Mouse (Mus musculus) hindbrain, embryonic 10.5 days (tissue): ENCODE results near the gene Map2. TPM values are rescaled to one million over a fixed set of nuclear protein-coding genes. Genes with fewer than 3 reads are reported as not detected.

ENCODE experiments used
- DNase-seq: peaks from one replicate; pipeline ENCODE4 v3.0.0-alpha.2; 2017; ENCODE audit warnings: low spot score
- H3K27ac ChIP-seq: fragments of 300-500 bp; sonication (generic); 2 replicates; pipeline ENCODE4 v1.5.1; 2016; ENCODE audit warnings: mild to moderate bottlenecking, moderate library complexity
- H3K27me3 ChIP-seq: fragments of 300-500 bp; sonication (generic); 2 replicates; pipeline ENCODE4 v1.6.1; 2016; ENCODE audit warnings: mild to moderate bottlenecking; ENCODE audit not compliant: poor library complexity, insufficient read depth, severe bottlenecking
- H3K36me3 ChIP-seq: fragments of 300-500 bp; sonication (generic); 2 replicates; pipeline ENCODE4 v1.6.1; 2016; ENCODE audit warnings: mild to moderate bottlenecking, moderate library complexity
- H3K4me1 ChIP-seq: fragments of 300-500 bp; sonication (generic); replicated peaks from 2 replicates; pipeline ENCODE4 v1.6.1; 2016; ENCODE audit warnings: mild to moderate bottlenecking
- H3K4me3 ChIP-seq: fragments of 300-500 bp; sonication (generic); 2 replicates; pipeline ENCODE4 v1.5.1; 2016; ENCODE audit warnings: mild to moderate bottlenecking, moderate library complexity
- H3K9me3 ChIP-seq: fragments of 300-500 bp; sonication (generic); 2 replicates; pipeline ENCODE4 v1.6.1; 2016; ENCODE audit warnings: mild to moderate bottlenecking, moderate library complexity
- WGBS: fragments of 180-500 bp; shearing (Covaris S2); methylation state at CpG from one replicate; pipeline ENCODE4 v1.1.7; 2016; 5-methylcytosine and 5-hydroxymethylcytosine counted together
- polyA plus RNA-seq: library from polyadenylated mRNA; unstranded; fragments of >200 nt; fragmentation: Nextera tagmentation; extraction: Ambion mirVana; gene quantifications from 2 replicates; pipeline ENCODE4 v1.2.1, GENCODE M21; 2016

Gene Map2
- 78.8 and 164 TPM in 2 replicates for polyA plus RNA-seq

DNA sequence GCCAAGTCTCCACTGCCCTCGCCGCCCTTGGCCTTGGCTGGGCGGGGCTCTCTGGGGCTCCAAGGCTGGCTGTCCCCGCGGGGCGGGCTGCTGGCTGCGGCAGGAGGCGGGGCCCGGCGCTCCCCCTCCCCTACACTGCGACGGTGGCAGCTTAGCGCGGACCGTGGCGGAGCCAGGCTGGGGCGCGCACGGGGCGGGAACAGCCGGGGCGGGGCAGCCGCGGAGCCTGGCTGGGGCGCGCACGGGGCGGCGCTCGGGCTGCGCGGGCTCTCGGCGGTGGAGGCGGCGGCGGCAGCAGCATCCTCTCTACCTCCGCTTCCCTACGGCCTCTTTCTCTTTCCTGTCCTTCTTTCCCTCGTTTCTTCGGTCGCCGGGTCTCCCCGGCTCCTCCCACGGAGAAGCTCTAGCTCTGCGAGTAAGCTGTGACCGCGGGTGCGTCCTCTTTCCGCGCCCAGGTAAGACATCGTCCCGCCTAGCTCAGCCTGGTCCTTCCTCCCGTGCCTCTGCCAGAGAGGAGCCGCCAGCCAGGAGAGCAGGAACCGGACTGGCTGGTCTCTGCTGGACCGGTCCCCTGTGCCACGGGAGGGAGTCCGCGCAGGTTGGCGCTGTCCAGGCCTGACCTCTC, at the start of gene Map2:
Map2 (plus strand) TSS at position 233 of the 625 bp plus-strand sequence.
- Histone ChIP-seq H3K27ac (peak within 1 kb of the TSS; percentile 89), H3K9me3 (no peaks in the 10 kb centered on the region), H3K4me3 (peak within 1 kb of the TSS; percentile 78), H3K4me1 (peaks cover 29% of the 10 kb centered on the region), H3K36me3 (no peaks in the 10 kb centered on the region), H3K27me3 (peaks cover 38% of the 10 kb centered on the region)
- peak; percentile 84 for DNase-seq
- WGBS, result 1% methylated on average over 61 of the region's 61 CpGs

DNA sequence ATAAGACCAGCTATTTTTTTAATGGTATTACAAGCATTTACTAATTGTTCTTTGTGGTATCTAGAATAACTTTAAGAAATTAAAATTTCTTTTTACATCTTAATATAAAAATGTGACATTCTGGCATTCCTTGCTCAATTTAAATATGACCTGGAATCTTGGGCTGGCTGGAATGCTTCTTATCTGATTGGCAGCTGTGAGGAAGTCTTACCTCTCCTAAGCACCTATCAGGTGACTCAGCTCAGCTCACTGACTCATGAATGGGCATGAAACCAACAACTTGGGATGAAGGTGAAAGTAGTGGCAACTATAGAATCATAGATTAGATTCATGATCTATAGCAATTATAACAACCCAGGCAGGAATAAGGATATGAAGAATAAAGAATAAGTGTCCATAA, 42.1 kb upstream of the Map2 start:
- H3K27me3 ChIP-seq, result no peaks in the 10 kb centered on the region
- no peak for DNase-seq
- H3K4me1 ChIP-seq, result no peaks in the 10 kb centered on the region

DNA sequence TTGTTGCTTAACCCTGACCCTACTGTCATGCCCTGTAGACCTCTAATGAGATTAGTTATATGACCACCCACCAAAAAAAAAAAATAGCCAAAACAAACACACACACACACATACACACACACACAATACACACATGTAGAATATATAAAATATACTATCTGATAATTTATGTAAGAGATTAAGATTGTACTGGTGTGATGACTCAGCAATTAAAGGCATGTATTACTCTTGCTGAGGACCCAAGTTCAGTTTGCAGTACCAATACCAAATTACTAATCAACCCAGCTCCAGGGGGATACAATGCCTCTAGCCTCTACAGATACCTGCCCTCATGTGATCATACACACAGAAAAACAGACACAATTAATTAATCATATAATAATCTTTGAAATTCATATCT, 39.7 kb upstream of the Map2 start:
- Histone ChIP-seq H3K27ac (no peak overlapping the region), H3K4me1 (no peaks in the 10 kb centered on the region), H3K9me3 (no peaks in the 10 kb centered on the region), H3K36me3 (no peaks in the 10 kb centered on the region), H3K4me3 (no peak overlapping the region), H3K27me3 (no peaks in the 10 kb centered on the region)
- DNase-seq, result no peak

More for the DNA sequence above, 42.1 kb upstream of the Map2 start:
- no peaks in the 10 kb centered on the region for H3K36me3 ChIP-seq
- H3K27ac ChIP-seq, result no peak overlapping the region
- H3K4me3 ChIP-seq, result no peak overlapping the region
- H3K9me3 ChIP-seq, result no peaks in the 10 kb centered on the region

DNA sequence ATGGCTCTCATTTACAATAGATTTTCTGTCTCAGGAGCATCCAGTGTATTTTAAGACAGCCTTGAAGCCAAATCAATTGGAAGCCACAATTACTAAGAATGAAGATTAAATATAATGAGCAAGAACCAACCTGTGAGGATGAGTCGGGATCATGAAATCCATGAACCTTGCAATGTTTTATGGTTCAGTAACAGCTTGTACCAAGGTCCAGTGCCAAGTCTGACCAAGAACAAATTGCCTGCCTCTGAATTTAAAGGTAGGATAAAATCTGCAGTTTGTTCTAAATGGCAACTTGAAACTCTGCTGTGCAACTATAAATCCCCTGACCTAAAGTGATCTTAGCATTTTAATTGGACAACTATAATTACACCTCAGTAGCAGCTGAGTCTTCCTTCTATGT, 34.4 kb upstream of the Map2 start:
- no peak for DNase-seq
- no peaks in the 10 kb centered on the region for H3K9me3 ChIP-seq
- no peaks in the 10 kb centered on the region for H3K27me3 ChIP-seq
- no peaks in the 10 kb centered on the region for H3K36me3 ChIP-seq
- H3K27ac ChIP-seq, result no peak overlapping the region
- H3K4me1 ChIP-seq, result no peaks in the 10 kb centered on the region
- 83% methylated on average over 1 of the region's 1 CpGs for WGBS
- no peak overlapping the region for H3K4me3 ChIP-seq

DNA sequence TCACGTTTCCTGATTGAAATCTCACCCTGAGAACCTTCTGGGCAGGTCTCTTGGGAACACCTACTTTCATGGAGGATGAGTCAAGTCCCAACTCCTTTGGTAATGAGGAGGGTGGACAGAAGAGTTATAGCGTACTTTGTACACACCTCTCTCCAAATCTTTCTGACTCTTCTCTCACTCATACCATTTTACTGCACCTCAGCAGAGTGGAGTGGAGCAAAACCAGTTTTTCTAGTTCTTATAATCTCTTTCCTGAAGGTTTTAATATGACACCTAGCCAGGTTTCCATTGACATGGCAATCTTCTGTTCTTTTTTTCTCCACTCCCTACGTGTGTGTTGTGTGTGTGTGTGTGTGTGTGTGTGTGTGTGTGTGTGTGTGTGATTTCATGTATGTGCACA, 29.9 kb upstream of the Map2 start:
- no peak for DNase-seq
- Histone ChIP-seq H3K27ac (no peak overlapping the region), H3K4me3 (no peak overlapping the region), H3K9me3 (no peaks in the 10 kb centered on the region), H3K4me1 (0 out of 2 replicates have a peak, but pooled peaks cover 6% of the 10 kb centered on the region), H3K27me3 (no peaks in the 10 kb centered on the region), H3K36me3 (no peaks in the 10 kb centered on the region)
- WGBS, result 81% methylated on average over 3 of the region's 3 CpGs

DNA sequence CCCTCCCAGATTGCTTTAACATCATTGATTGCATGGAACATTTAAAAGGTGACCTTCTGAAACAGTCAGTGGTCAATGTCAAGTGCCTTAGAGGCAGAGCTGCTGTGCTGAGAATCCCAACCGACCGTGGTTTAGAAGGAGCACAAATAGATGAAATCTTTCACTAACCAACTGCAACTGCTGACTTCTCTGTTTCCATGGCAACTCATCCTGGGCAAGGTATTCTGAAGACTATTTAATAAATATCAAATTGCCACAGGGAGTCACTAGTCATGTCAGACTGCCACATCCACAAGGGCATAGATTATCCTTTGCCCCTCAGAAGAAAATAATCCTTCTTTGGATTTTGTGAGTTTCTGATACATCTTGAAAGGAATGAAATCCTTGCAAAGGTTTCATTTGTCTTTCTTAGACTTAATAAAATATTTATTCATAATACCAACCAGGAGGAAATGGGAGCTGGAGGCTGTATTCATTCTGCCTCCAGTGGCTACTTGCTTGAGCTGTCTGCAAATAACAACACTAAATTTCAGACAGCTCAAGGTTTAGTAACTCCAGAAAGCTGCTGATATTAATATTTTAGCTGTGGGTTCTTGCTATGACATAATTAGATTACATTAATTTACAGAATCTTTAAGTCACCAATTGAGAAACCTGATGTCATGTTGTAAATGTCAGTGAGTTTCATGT, 26.1 kb upstream of the Map2 start:
- DNase-seq, result no peak

DNA sequence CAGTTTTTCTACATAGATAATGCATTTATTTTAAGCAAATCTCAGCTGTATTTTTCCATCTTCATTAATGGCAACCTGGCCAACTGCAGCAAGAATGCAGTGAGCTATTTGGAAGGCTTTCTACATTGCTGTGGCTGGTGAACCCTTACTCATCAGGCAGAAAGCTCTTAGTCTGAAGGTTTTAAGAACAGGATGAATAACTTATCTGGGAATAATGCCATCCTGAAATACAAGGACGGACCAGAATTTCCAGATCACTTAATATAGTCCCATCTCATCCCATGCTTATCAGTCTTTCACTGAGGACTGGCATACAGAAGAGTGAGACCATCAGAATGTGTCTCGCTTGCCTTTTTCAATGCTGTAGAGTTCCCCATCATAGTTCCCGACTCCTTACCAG, 24.3 kb upstream of the Map2 start:
- Histone ChIP-seq H3K4me3 (no peak overlapping the region), H3K4me1 (0 out of 2 replicates have a peak, but pooled peaks cover 6% of the 10 kb centered on the region), H3K27me3 (no peaks in the 10 kb centered on the region), H3K36me3 (no peaks in the 10 kb centered on the region), H3K27ac (no peak overlapping the region), H3K9me3 (no peaks in the 10 kb centered on the region)
- no peak for DNase-seq
- WGBS, result 87% methylated on average over 3 of the region's 3 CpGs

More for the DNA sequence above, 26.1 kb upstream of the Map2 start:
- Histone ChIP-seq H3K4me1 (0 out of 2 replicates have a peak, but pooled peaks cover 6% of the 10 kb centered on the region), H3K36me3 (no peaks in the 10 kb centered on the region), H3K4me3 (no peak overlapping the region), H3K9me3 (no peaks in the 10 kb centered on the region), H3K27me3 (no peaks in the 10 kb centered on the region), H3K27ac (no peak overlapping the region)
- WGBS, result 73% methylated on average over 2 of the region's 2 CpGs

DNA sequence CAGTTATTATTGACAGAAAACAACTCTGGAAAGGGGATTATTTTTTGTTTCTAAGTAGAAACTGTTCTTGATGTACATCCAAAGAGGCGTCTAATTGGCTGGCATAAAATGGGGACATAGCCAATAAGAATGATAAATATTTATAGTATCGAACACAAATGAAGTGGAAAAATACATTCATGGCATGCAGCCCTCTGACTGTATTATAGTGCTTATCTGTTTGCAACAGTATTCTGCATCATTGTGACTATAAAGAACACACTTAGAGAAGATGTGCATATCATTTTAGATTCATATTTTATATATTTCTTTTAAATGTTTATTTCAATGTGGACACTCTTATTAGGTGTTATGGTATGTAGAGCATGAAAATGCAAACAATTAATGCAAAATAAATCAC, 17.9 kb upstream of the Map2 start:
- WGBS, result 93% methylated on average over 2 of the region's 2 CpGs
- H3K27ac ChIP-seq, result no peak overlapping the region
- H3K36me3 ChIP-seq, result no peaks in the 10 kb centered on the region
- no peaks in the 10 kb centered on the region for H3K9me3 ChIP-seq
- no peaks in the 10 kb centered on the region for H3K27me3 ChIP-seq
- H3K4me1 ChIP-seq, result no peaks in the 10 kb centered on the region
- no peak overlapping the region for H3K4me3 ChIP-seq
- DNase-seq, result no peak

DNA sequence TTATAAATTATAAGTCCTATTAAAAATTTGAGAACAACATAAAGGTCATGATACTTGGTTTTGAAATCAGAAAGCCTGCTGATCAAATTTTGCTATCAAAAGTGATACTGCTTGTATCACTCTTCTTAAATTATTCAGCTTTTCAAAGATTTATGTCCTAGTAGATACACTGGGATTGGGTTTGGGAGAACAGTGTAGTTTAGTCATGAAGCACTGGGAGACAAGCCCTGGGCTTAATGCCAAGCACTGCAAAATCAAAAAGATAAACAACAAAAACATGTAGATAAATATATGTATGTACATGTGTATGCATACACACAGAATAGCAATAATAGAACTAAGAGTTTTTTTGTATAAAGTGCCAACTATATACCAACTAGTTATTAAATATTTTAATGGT, 17.5 kb upstream of the Map2 start:
- no peaks in the 10 kb centered on the region for H3K36me3 ChIP-seq
- H3K9me3 ChIP-seq, result no peaks in the 10 kb centered on the region
- H3K27ac ChIP-seq, result no peak overlapping the region
- H3K4me1 ChIP-seq, result no peaks in the 10 kb centered on the region
- H3K27me3 ChIP-seq, result no peaks in the 10 kb centered on the region
- no peak for DNase-seq
- no peak overlapping the region for H3K4me3 ChIP-seq

DNA sequence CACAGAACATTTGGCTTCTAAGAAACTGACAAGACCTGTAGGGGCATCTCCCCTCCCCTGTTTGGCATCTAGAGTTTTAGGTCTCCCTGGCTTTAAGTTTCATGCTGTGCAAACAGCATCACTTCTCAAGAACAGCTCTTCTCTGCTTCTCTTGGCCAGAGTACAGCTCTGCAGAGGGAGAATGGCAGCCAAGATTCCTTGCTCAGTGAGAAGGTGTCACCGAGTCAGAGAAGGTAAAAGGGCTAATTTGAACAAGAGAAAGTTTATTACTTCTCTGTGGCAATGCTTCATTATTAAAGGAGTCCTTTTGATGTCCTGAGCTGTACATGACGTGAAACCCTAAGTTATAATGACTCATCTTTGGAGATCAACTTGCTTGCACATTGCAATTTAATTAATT, 10.4 kb upstream of the Map2 start:
- H3K4me1 ChIP-seq, result no peaks in the 10 kb centered on the region
- H3K36me3 ChIP-seq, result no peaks in the 10 kb centered on the region
- H3K9me3 ChIP-seq, result no peaks in the 10 kb centered on the region
- no peak for DNase-seq
- WGBS, result 74% methylated on average over 2 of the region's 2 CpGs
- no peak overlapping the region for H3K27ac ChIP-seq
- no peak overlapping the region for H3K4me3 ChIP-seq
- no peaks in the 10 kb centered on the region for H3K27me3 ChIP-seq

DNA sequence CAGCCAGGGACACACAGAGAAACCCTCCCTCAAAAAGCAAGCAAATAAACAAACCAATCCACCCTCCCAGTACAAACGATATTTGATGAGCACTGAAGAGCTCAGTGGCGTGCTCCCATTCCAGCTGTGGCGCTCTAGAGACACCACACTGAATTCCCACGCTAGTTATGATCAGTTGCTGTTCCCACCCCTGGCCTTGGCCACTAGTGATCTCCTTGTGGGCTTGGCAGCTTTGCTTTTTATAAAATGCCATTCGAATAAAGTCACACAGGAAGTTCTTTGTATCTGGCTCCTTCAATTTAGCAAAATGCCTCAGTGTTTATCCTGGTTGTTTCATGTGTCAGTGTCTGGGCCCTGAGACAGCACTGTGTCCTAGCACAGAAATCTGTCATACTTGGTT, 6.4 kb upstream of the Map2 start:
- Histone ChIP-seq H3K4me3 (no peak overlapping the region), H3K27ac (no peak overlapping the region), H3K36me3 (no peaks in the 10 kb centered on the region), H3K9me3 (no peaks in the 10 kb centered on the region), H3K4me1 (no peaks in the 10 kb centered on the region), H3K27me3 (peaks cover 17% of the 10 kb centered on the region)
- 74% methylated on average over 5 of the region's 5 CpGs for WGBS
- DNase-seq, result no peak

DNA sequence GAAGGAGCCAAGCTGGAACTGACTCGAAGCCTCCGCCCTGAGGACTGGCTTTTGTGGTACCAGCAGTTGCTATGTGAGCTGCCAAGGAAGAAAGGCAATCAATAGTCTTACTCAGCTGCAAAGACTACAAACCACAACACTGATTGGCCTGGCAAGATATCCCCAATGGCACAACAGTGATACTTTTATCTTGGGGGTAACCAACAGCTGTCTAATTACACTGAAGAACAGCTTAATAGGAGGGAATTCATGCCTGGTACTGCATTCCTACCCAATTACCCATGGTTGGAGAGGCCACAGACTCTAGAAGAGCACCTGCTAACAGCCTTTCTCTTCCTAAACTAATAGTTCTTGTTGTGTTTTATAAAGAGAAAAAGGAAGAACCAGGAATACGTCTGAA, 2.9 kb upstream of the Map2 start:
- Histone ChIP-seq H3K4me3 (no peak overlapping the region), H3K4me1 (peaks cover 23% of the 10 kb centered on the region), H3K27me3 (peaks cover 29% of the 10 kb centered on the region), H3K27ac (no peak overlapping the region), H3K9me3 (no peaks in the 10 kb centered on the region), H3K36me3 (no peaks in the 10 kb centered on the region)
- no peak for DNase-seq
- WGBS, result 74% methylated on average over 3 of the region's 3 CpGs

DNA sequence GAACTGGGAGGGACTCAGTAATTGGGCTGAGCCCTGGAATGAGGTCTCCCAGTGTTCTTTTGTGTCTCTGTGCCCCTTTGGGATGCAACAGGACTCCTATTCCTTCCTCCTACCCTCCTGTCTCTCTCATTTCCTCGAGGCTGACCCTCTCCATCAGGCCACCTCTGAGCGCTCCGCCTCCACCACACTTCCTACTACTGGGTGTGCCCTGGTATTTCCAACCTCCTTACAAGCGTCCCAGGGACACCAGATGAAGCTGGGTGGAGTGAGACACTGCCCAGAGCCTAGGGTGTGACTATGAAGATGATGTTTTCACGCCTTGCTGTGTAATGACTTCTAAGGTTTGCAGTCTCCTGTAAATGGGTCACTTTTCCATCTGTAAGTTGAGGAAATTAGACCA, 1.4 kb upstream of the Map2 start:
- Histone ChIP-seq H3K36me3 (no peaks in the 10 kb centered on the region), H3K27ac (no peak overlapping the region), H3K4me3 (no peak overlapping the region), H3K27me3 (peaks cover 37% of the 10 kb centered on the region), H3K9me3 (no peaks in the 10 kb centered on the region), H3K4me1 (peaks cover 29% of the 10 kb centered on the region)
- 48% methylated on average over 5 of the region's 5 CpGs for WGBS
- DNase-seq, result no peak
